Mouse (Mus musculus) cerebellum, adult (tissue): Measurements from ENCODE around the gene Gm8212.
"Not testable (repeated sequence)": the region's sequence is repeated elsewhere in the genome, so short reads cannot be mapped to it uniquely, and the experiment has no call there.

ENCODE experiments used
- ATAC-seq: cut with Nextera tagmentation; 2 replicates; pipeline ENCODE4 v1.9.2; 2017; ENCODE audit warnings: mild to moderate bottlenecking, moderate library complexity, mixed read lengths; ENCODE audit not compliant: insufficient number of reproducible peaks, low FRiP score, low TSS enrichment

Gm8212 gene

DNA sequence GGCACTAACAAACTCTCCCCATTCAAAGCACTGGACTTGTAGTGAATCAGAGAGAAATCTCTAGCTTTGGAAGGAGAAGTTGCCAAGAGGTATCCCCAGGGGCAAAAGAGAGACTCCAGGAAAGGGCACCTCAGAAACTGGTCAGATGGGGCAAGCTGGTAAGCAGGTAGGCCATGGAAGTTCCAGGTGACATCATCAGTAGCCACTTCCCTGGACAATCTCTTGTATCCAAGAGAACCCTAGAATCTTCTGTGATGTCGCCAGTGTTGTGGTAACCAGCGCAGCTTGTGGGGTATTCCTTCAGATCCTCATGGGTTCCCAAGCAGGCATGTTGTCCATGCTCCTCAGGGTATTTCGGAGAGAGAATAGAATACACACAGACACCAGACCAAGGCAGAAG is at the start of gene Gm8212:
Gene Gm8212, plus strand, starts transcription at position 301 of the 400 bp plus-strand sequence.
- ATAC-seq: not testable (repeated sequence)

GRCm38 (mm10) chr14:44213154-44213553 is 15.7 kb downstream of the Gm8212 start, which contains the start of gene 4930503E14Rik:
Gene 4930503E14Rik, minus strand, starts transcription at chr14:44213254.
- ATAC-seq: not testable (repeated sequence)

- ATAC-seq: no peak
Measured at GRCm38 (mm10) chr14:44248039-44248438, 50.6 kb downstream of the Gm8212 start.
